Mouse (Mus musculus): Measurements from ENCODE around the gene Morc1.

Gene Morc1

DNA sequence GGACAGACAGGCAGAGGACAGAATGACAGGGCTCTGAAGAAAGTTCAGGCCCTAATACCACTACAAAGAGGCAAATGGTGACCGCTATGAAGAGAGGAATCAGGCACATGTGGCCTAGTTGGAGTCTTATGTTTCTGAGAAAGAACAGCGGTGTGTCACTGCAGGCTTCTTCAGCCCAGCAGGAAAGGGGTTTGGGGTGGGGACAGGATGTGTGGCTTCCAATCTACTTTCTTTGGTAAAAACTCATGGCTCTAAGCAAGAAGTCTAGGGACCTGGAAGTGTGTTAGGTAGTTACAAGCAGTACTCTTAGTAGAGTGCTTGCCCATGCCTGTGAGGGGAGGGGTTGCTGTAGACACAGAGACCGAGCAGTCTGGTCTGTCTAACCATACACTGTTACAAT lies 196.3 kb downstream of the Morc1 start:
- peak; percentile 29 for DNase-seq (ENCODE audit: low spot score)

DNA sequence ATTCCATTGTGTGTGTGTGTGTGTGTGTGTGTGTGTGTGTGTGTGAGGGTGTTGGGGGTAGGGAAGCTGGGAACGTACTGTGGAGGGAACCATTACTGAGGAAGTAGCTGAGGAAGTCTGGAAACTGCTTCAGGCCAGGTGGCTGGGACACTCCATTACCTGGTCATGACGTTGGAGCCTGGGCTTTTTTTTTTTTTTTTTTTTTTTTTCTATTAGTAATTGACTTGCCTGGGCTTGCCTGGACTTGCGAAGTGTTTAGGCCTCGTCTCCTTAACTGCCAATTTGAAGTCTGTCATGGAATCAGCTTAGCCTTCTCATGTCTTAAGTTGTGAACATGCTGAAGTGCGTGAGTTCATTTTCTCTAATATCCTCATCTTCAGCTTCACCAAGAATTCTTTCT lies 198.7 kb downstream of the Morc1 start:
- DNase-seq (ENCODE audit: low spot score): no peak

DNA sequence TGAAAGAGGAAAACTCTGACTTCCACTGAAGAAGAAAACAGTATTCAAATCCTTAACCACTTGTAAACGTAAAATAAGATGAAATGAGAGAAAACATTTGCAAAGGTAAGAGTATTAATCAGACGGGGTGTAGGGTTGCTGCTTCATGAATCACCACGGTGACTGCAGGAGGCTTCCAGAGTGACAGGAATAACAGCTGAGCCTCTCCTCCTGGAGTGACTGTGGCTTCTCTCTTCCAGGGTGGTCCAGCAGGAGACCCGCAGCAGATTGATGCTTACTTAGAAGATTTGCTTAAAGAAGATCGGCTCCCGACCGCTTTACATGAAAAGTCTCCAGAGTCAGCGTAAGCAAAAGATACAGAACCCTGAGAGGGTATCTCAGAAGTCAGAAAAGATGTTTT lies 199.4 kb downstream of the Morc1 start:
- no peak for DNase-seq (ENCODE audit: low spot score)

DNA sequence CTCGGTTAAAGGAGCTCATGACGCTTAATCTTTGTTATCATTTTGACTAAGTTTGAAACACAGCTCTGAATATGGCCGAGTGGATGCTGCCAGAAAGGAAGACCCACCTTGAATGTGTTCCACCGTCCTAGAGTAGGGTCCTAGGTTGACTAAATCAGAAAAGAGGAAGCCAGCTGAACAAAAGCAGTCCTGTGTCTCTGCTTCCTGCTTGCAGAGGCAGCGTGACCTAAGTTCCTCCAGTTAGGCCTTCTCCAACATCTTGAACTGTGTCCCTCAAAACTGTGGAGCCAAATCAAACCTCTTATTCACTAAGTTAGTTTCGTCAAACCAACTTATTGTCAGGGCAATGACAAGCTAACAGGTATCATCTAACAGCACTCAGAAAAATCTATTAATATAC lies 201.3 kb downstream of the Morc1 start:
- no peak for DNase-seq (ENCODE audit: low spot score)

DNA sequence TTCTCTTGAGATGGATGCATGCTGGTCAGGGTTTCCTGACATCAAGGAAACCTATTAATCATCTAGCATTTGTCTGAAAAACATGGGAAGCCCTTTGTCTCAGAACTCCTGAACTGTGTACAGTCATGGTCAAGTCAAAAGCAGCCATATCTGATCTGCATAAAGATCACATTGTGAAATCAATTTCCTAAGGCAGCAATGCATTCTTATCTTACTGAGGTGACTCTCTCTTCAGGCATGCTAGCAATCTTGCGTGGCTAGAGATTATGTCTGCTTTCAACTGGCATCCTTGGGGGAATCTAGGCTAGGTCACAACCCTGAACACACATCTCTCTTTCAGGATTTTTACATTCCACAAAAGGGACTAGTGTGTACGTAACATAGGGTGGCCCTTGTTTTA lies 215.2 kb downstream of the Morc1 start:
- no peak for DNase-seq (ENCODE audit: low spot score)

DNA sequence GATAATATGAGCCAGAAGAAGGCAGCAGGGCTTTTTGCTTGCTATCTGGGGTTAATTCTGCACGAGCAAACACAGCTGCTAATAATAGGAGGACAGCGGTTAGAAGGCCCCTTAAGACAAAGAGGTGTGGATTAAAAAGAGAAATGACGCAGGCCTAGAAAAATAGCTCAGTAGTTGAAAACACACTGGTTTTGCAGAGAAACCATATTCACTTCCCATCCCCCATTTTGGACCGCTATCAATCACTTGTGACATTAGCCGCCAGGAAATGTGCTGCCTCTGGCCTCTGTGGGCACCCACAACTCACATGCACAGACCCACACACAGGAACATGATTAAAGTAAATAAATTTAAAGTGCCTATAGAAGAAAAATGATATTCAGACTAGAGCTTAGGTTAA lies 240.7 kb downstream of the Morc1 start:
- DNase-seq (ENCODE audit: low spot score): peak; percentile 51

DNA sequence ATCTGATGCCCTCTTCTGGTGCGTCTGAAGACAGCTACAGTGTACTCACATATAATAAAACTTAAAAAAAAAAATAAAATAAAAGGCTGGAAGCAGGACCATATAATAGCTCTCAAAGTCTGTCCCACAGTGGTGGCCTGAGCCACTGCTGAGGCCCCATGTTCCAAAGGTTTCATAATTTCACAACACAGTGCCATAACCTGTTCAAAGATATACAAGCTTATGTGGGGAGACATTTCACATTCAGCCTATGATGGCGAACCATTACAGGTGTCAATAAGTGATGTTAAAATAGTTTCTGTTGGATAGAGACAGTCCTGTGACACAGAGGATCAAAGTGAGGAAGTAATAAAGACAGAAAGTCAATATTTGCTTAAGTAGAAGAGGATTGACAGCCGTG lies 241.6 kb downstream of the Morc1 start:
- no peak for DNase-seq (ENCODE audit: low spot score)

DNA sequence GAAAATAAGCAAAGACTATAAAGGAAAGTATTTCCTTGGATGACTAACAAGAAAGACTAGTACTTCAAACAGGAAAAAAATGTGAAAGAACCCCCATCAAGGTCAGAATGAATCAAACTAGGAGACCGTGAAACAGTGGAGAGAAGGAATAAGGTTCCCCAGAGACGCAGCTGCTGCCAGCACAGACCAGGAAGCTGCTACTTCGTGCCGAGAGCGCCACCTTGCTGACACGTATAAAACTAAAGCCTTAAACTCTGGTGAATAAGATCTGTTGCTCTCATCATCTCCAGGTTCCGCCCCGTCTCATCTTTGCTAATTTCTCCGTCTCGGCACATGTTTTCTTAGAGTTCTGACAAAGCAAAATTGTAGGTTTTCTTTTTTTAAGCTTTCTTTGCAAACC lies 244.6 kb downstream of the Morc1 start:
- DNase-seq (ENCODE audit: low spot score): peak; percentile 76

DNA sequence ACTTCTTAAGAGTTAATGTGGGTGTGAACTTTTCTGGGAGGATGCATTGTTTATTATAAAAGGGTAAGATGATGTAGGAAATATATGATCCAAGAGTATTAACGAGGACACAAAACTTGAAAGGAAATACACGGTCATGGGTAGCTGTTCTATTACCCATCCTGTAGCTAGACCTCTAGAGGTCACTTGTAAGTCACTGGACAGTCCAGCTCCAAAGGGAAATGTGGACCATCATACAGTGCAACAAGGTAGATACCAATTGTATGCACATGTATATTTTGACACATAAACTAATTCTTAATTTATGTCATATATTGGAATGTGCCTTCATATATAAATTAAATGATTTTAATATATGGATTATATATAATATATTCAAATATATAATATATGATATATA lies 245.2 kb downstream of the Morc1 start:
- no peak for DNase-seq (ENCODE audit: low spot score)

DNA sequence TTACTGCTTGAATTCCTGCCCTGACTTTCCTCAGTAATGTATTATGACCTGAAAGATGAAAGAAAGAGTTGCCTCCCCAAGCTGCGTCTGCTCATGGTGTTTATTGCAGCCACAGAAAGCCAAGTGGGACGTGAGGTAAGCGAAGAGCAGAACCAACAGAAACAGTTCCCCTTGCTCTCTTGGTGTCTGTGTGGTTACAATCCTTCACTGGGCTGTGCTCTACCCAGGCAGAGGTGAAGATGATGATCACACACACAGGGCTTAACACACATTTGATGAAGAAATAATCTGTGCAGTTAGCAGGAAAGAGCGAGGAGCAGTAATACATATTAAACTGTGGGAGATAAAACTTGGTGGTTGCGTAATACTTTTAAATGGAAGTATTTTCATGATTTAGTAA lies 246.3 kb downstream of the Morc1 start:
- no peak for DNase-seq (ENCODE audit: low spot score)

DNA sequence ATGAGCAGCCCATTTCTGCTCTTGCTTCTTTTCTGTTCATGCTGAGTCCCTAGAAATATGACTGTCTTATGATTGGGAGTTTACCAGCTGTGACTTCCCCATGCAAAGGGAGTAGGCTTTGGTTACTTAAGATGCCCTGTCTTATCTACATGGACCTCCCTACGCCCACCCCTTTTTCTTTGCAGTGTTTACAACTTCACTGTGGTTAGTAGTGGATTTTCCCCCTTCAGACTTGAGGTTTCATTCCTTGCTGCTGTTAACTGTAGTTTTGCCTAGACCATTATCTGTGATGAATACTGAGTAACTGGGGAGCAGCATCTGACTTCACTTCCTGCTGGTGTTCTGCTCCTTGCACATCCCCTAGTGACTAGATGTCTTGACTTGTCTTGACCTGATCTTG lies 247.0 kb downstream of the Morc1 start:
- no peak for DNase-seq (ENCODE audit: low spot score)
